Mouse (Mus musculus) limb, embryonic 14.5 days (tissue): ENCODE results near the gene Speg. TPM values are rescaled to one million over a fixed set of nuclear protein-coding genes. Genes with fewer than 3 reads are reported as not detected.

ENCODE experiments used
- ATAC-seq: fragments of 200-750 bp; cut with Nextera tagmentation; 2 replicates; pipeline ENCODE4 v1.8.0; 2017; ENCODE audit warnings: low read depth, moderate number of reproducible peaks, moderate TSS enrichment; ENCODE audit not compliant: low FRiP score
- DNase-seq: peaks from one replicate; pipeline ENCODE4 v3.0.0-alpha.2; 2015; ENCODE audit warnings: low spot score
- H3K27ac ChIP-seq: fragments of 300-500 bp; sonication (generic); replicated peaks from 2 replicates; pipeline ENCODE4 v1.5.1; 2014; ENCODE audit warnings: low read depth, mild to moderate bottlenecking, low read length, moderate library complexity, mixed read lengths
- H3K27me3 ChIP-seq: fragments of 300-500 bp; sonication (generic); 2 replicates; pipeline ENCODE4 v1.6.1; 2014; ENCODE audit warnings: low read length, mixed read lengths; ENCODE audit not compliant: control insufficient read depth, insufficient read depth
- H3K36me3 ChIP-seq: fragments of 300-500 bp; sonication (generic); 2 replicates; pipeline ENCODE4 v1.6.1; 2014; ENCODE audit warnings: mild to moderate bottlenecking, low read length, moderate library complexity, mixed read lengths; ENCODE audit not compliant: control insufficient read depth, insufficient read depth
- H3K4me1 ChIP-seq: fragments of 300-500 bp; sonication (generic); 2 replicates; pipeline ENCODE4 v1.6.1; 2014; ENCODE audit warnings: antibody characterized with exemption, low read length, mixed read lengths; ENCODE audit not compliant: control insufficient read depth, insufficient read depth
- H3K4me2 ChIP-seq: fragments of 300-500 bp; sonication (generic); replicated peaks from 2 replicates; pipeline ENCODE4 v1.6.1; 2014; ENCODE audit warnings: low read depth, mild to moderate bottlenecking, low read length, moderate library complexity; ENCODE audit not compliant: severe bottlenecking
- H3K4me3 ChIP-seq: fragments of 300-500 bp; sonication (generic); replicated peaks from 2 replicates; pipeline ENCODE4 v1.5.1; 2014; ENCODE audit warnings: low read length
- H3K9ac ChIP-seq: fragments of 300-500 bp; sonication (generic); 2 replicates; pipeline ENCODE4 v1.6.1; 2014; ENCODE audit warnings: mild to moderate bottlenecking, low read depth, low read length, moderate library complexity; ENCODE audit not compliant: severe bottlenecking
- H3K9me3 ChIP-seq: fragments of 300-500 bp; sonication (generic); 2 replicates; pipeline ENCODE4 v1.6.1; 2016; ENCODE audit warnings: low read length; ENCODE audit not compliant: control insufficient read depth
- POLR2A ChIP-seq: fragments of 200-500 bp; IDR thresholded peaks from 2 replicates; pipeline ENCODE4 v1.8.0; 2012; ENCODE audit warnings: inconsistent platforms, mild to moderate bottlenecking, moderate library complexity, borderline replicate concordance; ENCODE audit not compliant: insufficient read depth, insufficient read length; ENCODE audit errors: extremely low read depth
- WGBS: fragments of 180-500 bp; shearing (Covaris S2); extraction: QIAGEN DNeasy Blood & Tissue Kit; methylation state at CpG from one replicate; pipeline ENCODE4 v1.1.7; 2014; 5-methylcytosine and 5-hydroxymethylcytosine counted together
- polyA plus RNA-seq, 2 experiments: library from polyadenylated mRNA; depleted of rRNA in 1 of 2; stranded (reverse) in 1 of 2; unstranded in 1 of 2; fragments of >200 nt; fragmentation: Nextera tagmentation in 1 of 2; extraction: Ambion mirVana in 1 of 2; gene quantifications; 2 replicates each; pipeline versions ENCODE4 v1.2.1 to v1.2.3; 2012 to 2014

Speg gene
- polyA plus RNA-seq, 2 experiments = 15.3 to 77.9 TPM

GRCm38 (mm10) chr1:75444208-75444607 lies 69.1 kb downstream of the Speg start:
- no peak for TF ChIP-seq POLR2A
- no peak for DNase-seq
- no peak overlapping the region for H3K27ac ChIP-seq

GRCm38 (mm10) chr1:75445141-75445701 lies 70.1 kb downstream of the Speg start:
- Histone ChIP-seq H3K27ac (no peak overlapping the region), H3K9me3 (no peaks in the 10 kb centered on the region)

More at GRCm38 (mm10) chr1:75444208-75444607, 69.1 kb downstream of the Speg start:
- Histone ChIP-seq H3K4me3 (no peak overlapping the region), H3K9ac (no peak overlapping the region), H3K4me1 (peaks cover 34% of the 10 kb centered on the region), H3K27me3 (peaks cover 46% of the 10 kb centered on the region), H3K36me3 (peaks cover 20% of the 10 kb centered on the region), H3K4me2 (no peak overlapping the region), H3K9me3 (no peaks in the 10 kb centered on the region)
- WGBS = 39% methylated on average over 3 of the region's 3 CpGs
- ATAC-seq = no peak

DNA sequence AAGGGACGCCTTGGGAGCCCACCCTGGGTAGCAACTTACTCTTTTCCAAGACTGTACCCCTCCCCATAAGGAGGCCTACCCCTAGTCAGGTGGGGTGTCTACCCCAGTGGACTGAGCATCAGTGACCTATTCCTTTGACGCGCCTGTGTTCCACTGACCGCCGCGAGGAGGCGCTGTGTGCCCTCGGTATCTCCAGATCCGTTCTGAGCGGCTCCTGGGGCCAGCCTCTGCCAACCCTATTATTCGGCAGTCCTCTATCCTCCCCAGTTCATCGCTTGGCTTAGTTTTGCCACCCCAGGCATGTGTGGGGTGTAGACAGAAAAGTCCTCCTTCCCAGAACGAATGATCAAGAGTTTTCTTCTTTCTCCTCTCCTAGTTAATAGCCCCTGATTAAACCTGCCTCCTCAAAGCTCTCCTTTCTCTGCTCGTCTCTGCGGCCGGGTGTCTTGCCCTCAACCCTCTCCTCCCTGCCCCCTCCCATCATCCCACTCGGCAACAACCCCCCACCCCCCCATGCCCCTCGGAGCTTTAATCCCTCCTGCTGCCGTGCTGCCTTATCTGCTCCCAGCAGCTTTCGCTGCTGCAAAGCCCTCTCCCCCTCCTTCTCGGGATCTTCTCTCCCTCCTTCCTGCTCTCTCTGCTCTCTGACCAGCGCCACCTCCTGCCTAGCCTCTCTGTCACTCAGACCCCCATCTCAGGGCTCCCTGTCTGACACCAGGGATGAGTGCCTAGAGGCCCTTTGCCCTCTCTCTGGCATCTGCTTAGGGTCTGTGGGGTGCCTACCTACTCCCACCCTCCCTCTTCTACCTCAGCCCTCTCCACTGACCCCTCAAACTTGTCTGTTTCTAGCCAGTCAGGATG lies 70.9 kb downstream of the Speg start:
- WGBS = 1% methylated on average over 22 of the region's 22 CpGs
- peak; percentile 63 for DNase-seq
- Histone ChIP-seq H3K9me3 (no peaks in the 10 kb centered on the region), H3K4me2 (peak overlapping the region; percentile 23; the same call in 1 of the 2 replicates), H3K36me3 (peaks cover 16% of the 10 kb centered on the region), H3K27ac (no peak overlapping the region), H3K4me1 (peaks cover 48% of the 10 kb centered on the region), H3K9ac (0 out of 2 replicates have a peak overlapping the region, but pooled peaks have one; percentile 16), H3K4me3 (0 out of 2 replicates have a peak overlapping the region, but pooled peaks have one; percentile 10), H3K27me3 (peaks cover 62% of the 10 kb centered on the region)
- TF ChIP-seq POLR2A = no peak
- ATAC-seq = peak; percentile 37; the same call in 1 of the 2 replicates

More at GRCm38 (mm10) chr1:75445141-75445701, 70.1 kb downstream of the Speg start:
- Histone ChIP-seq H3K4me2 (no peak overlapping the region), H3K4me1 (peaks cover 41% of the 10 kb centered on the region), H3K27me3 (peaks cover 56% of the 10 kb centered on the region), H3K9ac (no peak overlapping the region), H3K4me3 (no peak overlapping the region), H3K36me3 (peaks cover 20% of the 10 kb centered on the region)
- no peak for TF ChIP-seq POLR2A
- DNase-seq (no peak), ATAC-seq (no peak; the same call in 1 of the 2 replicates)
- WGBS = 4% methylated on average over 9 of the region's 9 CpGs

DNA sequence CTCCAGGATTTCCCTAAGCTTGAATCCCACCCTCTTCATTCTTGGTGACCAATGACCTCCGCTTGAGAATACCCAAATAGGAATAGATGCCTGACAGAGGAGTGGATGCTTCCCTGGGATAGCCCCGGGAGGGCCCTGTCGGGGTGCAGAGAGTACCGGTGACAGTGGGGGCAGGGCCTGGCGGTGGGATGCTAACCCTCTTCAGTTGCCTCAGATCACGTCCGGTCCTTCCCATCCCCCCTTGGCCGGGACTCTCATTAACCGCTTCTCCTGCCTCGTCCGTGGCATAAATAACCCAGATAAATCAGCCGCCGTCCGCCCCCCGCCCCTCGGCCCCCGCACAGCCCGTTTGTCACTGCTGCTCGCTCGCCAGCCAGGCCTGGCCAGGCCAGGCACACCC lies 71.6 kb downstream of the Speg start:
- H3K9me3 ChIP-seq = no peaks in the 10 kb centered on the region
- 12% methylated on average over 16 of the region's 20 CpGs for WGBS
- H3K27ac ChIP-seq = no peak overlapping the region
- no peak overlapping the region for H3K4me2 ChIP-seq
- no peak for DNase-seq
- TF ChIP-seq POLR2A = no peak
- peaks cover 13% of the 10 kb centered on the region for H3K36me3 ChIP-seq
- H3K27me3 ChIP-seq = peaks cover 69% of the 10 kb centered on the region
- peaks cover 48% of the 10 kb centered on the region for H3K4me1 ChIP-seq
- H3K9ac ChIP-seq = no peak overlapping the region
- H3K4me3 ChIP-seq = no peak overlapping the region
- ATAC-seq = no peak

GRCm38 (mm10) chr1:75447265-75448051 lies 72.4 kb downstream of the Speg start:
- DNase-seq (no peak), ATAC-seq (no peak)
- no peaks in the 10 kb centered on the region for H3K9me3 ChIP-seq
- H3K4me3 ChIP-seq = 0 out of 2 replicates have a peak overlapping the region, but pooled peaks have one; percentile 2
- 3% methylated on average over 10 of the region's 10 CpGs for WGBS
- TF ChIP-seq POLR2A = no peak
- peaks cover 77% of the 10 kb centered on the region for H3K27me3 ChIP-seq
- peak overlapping the region; percentile 35 for H3K4me2 ChIP-seq
- H3K27ac ChIP-seq = no peak overlapping the region
- peaks cover 48% of the 10 kb centered on the region for H3K4me1 ChIP-seq
- no peak overlapping the region for H3K9ac ChIP-seq
- peaks cover 8% of the 10 kb centered on the region; the same call in 1 of the 2 replicates for H3K36me3 ChIP-seq
